Mouse (Mus musculus) heart, adult 9 months (tissue): ENCODE results near the gene Fgfbp1.

Experiments used
- DNase-seq, 2 experiments: peaks; one replicate each; pipeline ENCODE4 v3.0.0; 2022; ENCODE audit warnings: low spot score in 2 of 2

Fgfbp1 gene

GRCm38 (mm10) chr5:43981620-43982019 is at the start of gene Fgfbp1:
TSS of gene Fgfbp1 (minus strand) at chr5:43981779.
- no peak for DNase-seq

- DNase-seq = no peak
These were observed 16.9 kb upstream of the Fgfbp1 start for GRCm38 (mm10) chr5:43998295-43998989.

GRCm38 (mm10) chr5:43997626-43998025 is 16.0 kb upstream of the Fgfbp1 start:
- no peak for DNase-seq

- no peak for DNase-seq
These were observed 14.6 kb upstream of the Fgfbp1 start for GRCm38 (mm10) chr5:43996162-43996561.

GRCm38 (mm10) chr5:43994981-43995380 is 13.4 kb upstream of the Fgfbp1 start:
- no peak for DNase-seq

GRCm38 (mm10) chr5:43990316-43990715 is 8.7 kb upstream of the Fgfbp1 start:
- peak in 1 of 2 experiments; percentile 9 for DNase-seq

- no peak for DNase-seq
These were observed 7.4 kb upstream of the Fgfbp1 start for GRCm38 (mm10) chr5:43989017-43989416.

GRCm38 (mm10) chr5:43986212-43986611 is 4.6 kb upstream of the Fgfbp1 start:
- DNase-seq = no peak

GRCm38 (mm10) chr5:43982896-43983295 is 1.3 kb upstream of the Fgfbp1 start:
- DNase-seq = no peak

GRCm38 (mm10) chr5:43980397-43980796 is 1.2 kb downstream of the Fgfbp1 start:
- DNase-seq = no peak

GRCm38 (mm10) chr5:43976821-43977561 is 4.6 kb downstream of the Fgfbp1 start:
- no peak for DNase-seq

- no peak for DNase-seq
These were observed 7.4 kb downstream of the Fgfbp1 start for GRCm38 (mm10) chr5:43974166-43974565.

- no peak for DNase-seq
These were observed 10.4 kb downstream of the Fgfbp1 start for GRCm38 (mm10) chr5:43971156-43971555.

- no peak for DNase-seq
These were observed 11.0 kb downstream of the Fgfbp1 start for GRCm38 (mm10) chr5:43970532-43970931.

GRCm38 (mm10) chr5:43968634-43969033 is 12.9 kb downstream of the Fgfbp1 start:
- DNase-seq = no peak

- no peak for DNase-seq
These were observed 20.5 kb downstream of the Fgfbp1 start for GRCm38 (mm10) chr5:43961056-43961455.

GRCm38 (mm10) chr5:43959884-43960440 is 21.6 kb downstream of the Fgfbp1 start:
- DNase-seq = no peak

- DNase-seq = no peak
These were observed 28.3 kb downstream of the Fgfbp1 start for GRCm38 (mm10) chr5:43953241-43953640.

GRCm38 (mm10) chr5:43948748-43949275 is 32.8 kb downstream of the Fgfbp1 start:
- peak; percentile 16 to 21 for DNase-seq

- DNase-seq = peak; percentile 13 to 21
These were observed 33.4 kb downstream of the Fgfbp1 start for GRCm38 (mm10) chr5:43948111-43948743.

GRCm38 (mm10) chr5:43947330-43947977 is 34.1 kb downstream of the Fgfbp1 start:
- no peak for DNase-seq

- no peak for DNase-seq
These were observed 48.3 kb downstream of the Fgfbp1 start for GRCm38 (mm10) chr5:43933269-43933668.
